Mouse (Mus musculus): Measurements from ENCODE around the gene Becn1.
A peak's percentile ranks its signal among the peaks of the same experiment; 100 is the strongest.

- TF ChIP-seq POLR2A (IDR thresholded peaks at IDR 0.05; ENCODE audit: borderline replicate concordance, control insufficient read depth, low read depth, low read length) (no peak), CTCF (IDR thresholded peaks at IDR 0.05; ENCODE audit: control insufficient read depth, insufficient read depth, low read length) (peak; percentile 58)
These were observed 53.7 kb downstream of the Becn1 start for GRCm38 (mm10) chr11:101248258-101248994.
